24 mouse cellular contexts compared by ENCODE assay signal in the genomic region with DNA sequence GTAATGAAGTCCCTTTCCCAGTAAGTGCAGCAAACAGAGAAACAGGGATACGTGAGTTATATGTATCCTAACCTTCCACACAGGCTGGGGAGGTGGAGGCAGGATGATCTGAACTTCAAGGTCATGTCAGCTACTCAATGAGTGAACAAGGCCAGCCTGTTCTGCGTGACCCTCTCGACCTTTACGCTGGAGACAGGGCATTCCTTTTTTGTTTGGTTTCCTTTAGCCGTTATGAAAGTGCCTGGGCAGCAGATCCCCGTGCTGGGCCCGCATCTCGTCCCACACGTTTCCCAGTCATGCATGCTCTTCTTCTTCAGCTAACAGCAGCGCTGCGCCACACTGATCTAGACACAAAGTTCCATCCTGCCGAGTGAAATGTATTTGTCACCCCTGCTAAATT. TPM values are rescaled to one million over a fixed set of nuclear protein-coding genes. Genes with fewer than 3 reads are reported as not detected.
DNase-seq lines count a peak whose midpoint lies in the region; ATAC-seq lines count a peak whose summit lies in the region.
"Had no signal": no experiment of that assay in that cellular context is flagged by ENCODE, and none has a peak within 500 bp of the region (broad histone marks: within the 10 kb centered on the region; RNA-seq: fewer than 3 reads in every experiment).

No protein-coding gene starts in this region.

- peak; percentile 55 for DNase-seq in embryo, embryonic 10 days (ENCODE audit: low spot score)
- no peak for DNase-seq in embryo, embryonic 9.5 days (ENCODE audit: extremely low spot score)
- DNase-seq in heart, postnatal 36 days = no peak
- DNase-seq in liver = no peak
- no peak for DNase-seq in ovary, postnatal 14 days (ENCODE audit: low spot score)
- DNase-seq: adrenal gland, postnatal 14 days; cerebellum, adult 11-12 months; cerebellum, postnatal 10 days; forebrain, postnatal 0 days; gastrocnemius, postnatal 14 days; heart, postnatal 10 days had no signal

- H3K27me3 ChIP-seq in heart, embryonic 12.5 days (replicated peaks) = no peaks in the 10 kb centered on the region
- peaks cover 5% of the 10 kb centered on the region for H3K27me3 ChIP-seq in liver, embryonic 16.5 days (ENCODE audit: control insufficient read depth, insufficient read depth, low read depth, low read length)
- H3K27me3 ChIP-seq: forebrain, embryonic 13.5 days; hindbrain, embryonic 15.5 days; Patski had no signal

- intact Hi-C loops in heart, postnatal 36 days (cut with DNase I) = loop anchor here (5.0 kb wide), 1 partner anchor 37 kb away; no protein-coding TSS in a partner anchor

- no peak overlapping the region for H3K27ac ChIP-seq in heart, embryonic 12.5 days (ENCODE audit: poor library complexity, severe bottlenecking)
- H3K27ac ChIP-seq in liver, embryonic 16.5 days (ENCODE audit: low read length) = no peak overlapping the region
- H3K27ac ChIP-seq: embryonic facial prominence, embryonic 10.5 days; forebrain, embryonic 13.5 days; hindbrain, embryonic 15.5 days had no signal

- no peak overlapping the region for H3K4me3 ChIP-seq in heart, embryonic 12.5 days
- no peak overlapping the region for H3K4me3 ChIP-seq in liver, embryonic 16.5 days (ENCODE audit: low read depth, low read length)
- H3K4me3 ChIP-seq: embryonic facial prominence, embryonic 10.5 days; forebrain, embryonic 13.5 days; hindbrain, embryonic 15.5 days had no signal

- WGBS in heart, embryonic 12.5 days = 53% methylated on average over 12 of the region's 12 CpGs
- WGBS in liver, embryonic 16.5 days (ENCODE audit: insufficient replicate concordance) = 61% methylated on average over 12 of the region's 12 CpGs

- ATAC-seq in heart, embryonic 12.5 days (ENCODE audit: insufficient number of reproducible peaks, low FRiP score) = no peak
- ATAC-seq in liver, embryonic 16.5 days (ENCODE audit: low read depth) = peak; percentile 53; the same call in 1 of the 2 replicates
- ATAC-seq: activated CD4-positive, CD25-positive, alpha-beta regulatory T cell, adult 4 months; forebrain, embryonic 13.5 days; forebrain, postnatal 0 days; intestine, embryonic 16.5 days; Patski had no signal

- H3K4me2 ChIP-seq in heart, embryonic 12.5 days = peak overlapping the region; percentile 20; the same call in 1 of the 2 replicates
- no peak overlapping the region for H3K4me2 ChIP-seq in liver, embryonic 16.5 days (ENCODE audit: low read depth, low read length)
- H3K4me2 ChIP-seq: forebrain, embryonic 13.5 days; hindbrain, embryonic 15.5 days had no signal

- H3K9me3 ChIP-seq in heart, embryonic 12.5 days (replicated peaks) = no peaks in the 10 kb centered on the region; the same call in 1 of the 2 replicates
- H3K9me3 ChIP-seq in liver, embryonic 16.5 days (replicated peaks; ENCODE audit: control insufficient read depth, low read length) = peaks cover 2% of the 10 kb centered on the region; the same call in 1 of the 2 replicates
- H3K9me3 ChIP-seq: forebrain, embryonic 13.5 days; hindbrain, embryonic 15.5 days had no signal

- H3K9ac ChIP-seq in heart, embryonic 12.5 days = no peak overlapping the region
- no peak overlapping the region for H3K9ac ChIP-seq in liver, embryonic 16.5 days (ENCODE audit: low read depth, low read length)
- H3K9ac ChIP-seq: forebrain, embryonic 13.5 days; forebrain, postnatal 0 days; hindbrain, embryonic 15.5 days had no signal

- H3K36me3 ChIP-seq in heart, embryonic 12.5 days = 0 out of 2 replicates have a peak, but pooled peaks cover 2% of the 10 kb centered on the region
- no peaks in the 10 kb centered on the region for H3K36me3 ChIP-seq in liver, embryonic 16.5 days (ENCODE audit: control insufficient read depth, insufficient read depth)
- H3K36me3 ChIP-seq: hindbrain, embryonic 15.5 days had no signal

- H3K4me1 ChIP-seq in heart, embryonic 12.5 days (replicated peaks) = peaks cover 13% of the 10 kb centered on the region
- H3K4me1 ChIP-seq in liver, embryonic 16.5 days (ENCODE audit: control insufficient read depth, low read depth, low read length) = peaks cover 3% of the 10 kb centered on the region

RNA-seq across cellular contexts. Expression of a gene that starts 5.7 kb away (rescaled TPM):
- 156 and 158 TPM in 2 replicates for polyA plus RNA-seq in heart, embryonic 12.5 days (2016; fragmentation: Nextera tagmentation; extraction: Ambion mirVana)
- total RNA-seq in heart, postnatal 36 days (2021) = 100 to 1,000 TPM; 206 to 209 TPM
- 54.2 and 57.5 TPM in 2 replicates for polyA plus RNA-seq in liver, embryonic 16.5 days (2015; fragmentation: Nextera tagmentation; extraction: Ambion mirVana)

RNA-seq across cellular contexts. Expression of a gene that starts 53.4 kb away (rescaled TPM):
- polyA plus RNA-seq in heart, embryonic 12.5 days (2016; fragmentation: Nextera tagmentation; extraction: Ambion mirVana) = not detected in 2 replicates
- not detected for total RNA-seq in heart, postnatal 36 days (2021)
- not detected in 2 replicates for polyA plus RNA-seq in liver, embryonic 16.5 days (2015; fragmentation: Nextera tagmentation; extraction: Ambion mirVana)
- total RNA-seq: adrenal gland, adult 18-20 months; adrenal gland, postnatal 14 days; gastrocnemius, adult 18-20 months; gastrocnemius, postnatal 14 days; heart, postnatal 10 days had no signal
- polyA plus RNA-seq: activated CD4-positive, CD25-positive, alpha-beta regulatory T cell, adult 4 months; C2C12; embryonic facial prominence, embryonic 10.5 days; embryonic facial prominence, embryonic 14.5 days; forebrain, embryonic 13.5 days; forebrain, postnatal 0 days; hindbrain, embryonic 11.5 days; hindbrain, embryonic 15.5 days; intestine, embryonic 16.5 days; Patski had no signal
